Mouse (Mus musculus): ENCODE measurements around the gene Mpp6. TPM values are rescaled to one million over a fixed set of nuclear protein-coding genes. Genes with fewer than 3 reads are reported as not detected.

Mpp6 gene
- polyA plus RNA-seq, 1 experiment from 2014 or later = 65.6 TPM

DNA sequence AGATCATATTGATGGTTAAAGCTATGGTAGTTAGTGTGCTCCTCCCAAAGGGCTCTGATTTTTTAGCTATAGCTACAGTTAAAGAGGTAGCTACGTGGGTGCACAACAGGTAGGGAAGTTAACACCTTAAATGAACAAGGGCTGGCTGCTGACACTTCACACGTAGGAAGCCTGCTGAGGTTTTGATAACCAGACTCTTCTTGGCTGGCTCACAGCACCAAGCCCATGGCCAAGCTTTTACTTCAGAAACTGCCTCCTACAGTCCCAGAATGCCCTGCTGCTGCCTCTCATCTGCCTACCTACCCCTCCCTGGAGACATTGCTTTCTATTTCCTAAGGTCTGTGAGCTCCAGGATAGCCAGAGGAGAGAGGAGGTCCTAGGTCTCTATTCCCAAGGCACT, 127.9 kb downstream of the Mpp6 start:
- 69% methylated on average over 2 of the region's 2 CpGs for WGBS
- H3K27me3 ChIP-seq (replicated peaks; ENCODE audit: low read depth, poor library complexity, severe bottlenecking) = no peaks in the 10 kb centered on the region
- 0 out of 2 replicates have a peak, but pooled peaks cover 4% of the 10 kb centered on the region for H3K4me1 ChIP-seq
- no peak overlapping the region for H3K4me3 ChIP-seq
- H3K9me3 ChIP-seq = no peaks in the 10 kb centered on the region
- no peak overlapping the region for H3K27ac ChIP-seq (replicated peaks)
- DNase-seq (ENCODE audit: low spot score) = no peak
- H3K36me3 ChIP-seq (replicated peaks) = no peaks in the 10 kb centered on the region

DNA sequence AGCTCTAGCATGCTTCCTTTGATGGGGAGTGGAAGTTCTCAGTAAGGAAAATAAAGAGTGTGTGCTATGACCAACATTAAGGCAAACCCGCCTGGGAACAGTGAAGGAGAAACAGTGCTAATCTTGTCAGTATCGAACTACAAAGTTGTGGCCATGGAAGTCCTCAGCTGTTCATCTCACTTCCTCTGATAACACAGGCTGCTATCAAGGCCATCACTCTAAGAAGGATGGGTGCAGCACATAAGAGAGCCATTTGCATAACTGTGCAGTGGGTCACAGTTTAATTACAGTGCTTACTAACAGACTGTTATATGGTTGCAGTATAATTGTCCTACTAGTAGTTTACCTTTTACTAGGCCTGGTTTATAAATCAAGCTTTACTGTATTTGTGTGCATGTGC, 129.9 kb downstream of the Mpp6 start:
- Histone ChIP-seq H3K9me3 (no peaks in the 10 kb centered on the region), H3K27ac (replicated peaks) (no peak overlapping the region), H3K4me1 (0 out of 2 replicates have a peak, but pooled peaks cover 4% of the 10 kb centered on the region), H3K36me3 (replicated peaks) (no peaks in the 10 kb centered on the region), H3K4me3 (no peak overlapping the region), H3K27me3 (replicated peaks; ENCODE audit: low read depth, poor library complexity, severe bottlenecking) (no peaks in the 10 kb centered on the region)
- 92% methylated on average over 2 of the region's 2 CpGs for WGBS
- DNase-seq (ENCODE audit: low spot score) = no peak

DNA sequence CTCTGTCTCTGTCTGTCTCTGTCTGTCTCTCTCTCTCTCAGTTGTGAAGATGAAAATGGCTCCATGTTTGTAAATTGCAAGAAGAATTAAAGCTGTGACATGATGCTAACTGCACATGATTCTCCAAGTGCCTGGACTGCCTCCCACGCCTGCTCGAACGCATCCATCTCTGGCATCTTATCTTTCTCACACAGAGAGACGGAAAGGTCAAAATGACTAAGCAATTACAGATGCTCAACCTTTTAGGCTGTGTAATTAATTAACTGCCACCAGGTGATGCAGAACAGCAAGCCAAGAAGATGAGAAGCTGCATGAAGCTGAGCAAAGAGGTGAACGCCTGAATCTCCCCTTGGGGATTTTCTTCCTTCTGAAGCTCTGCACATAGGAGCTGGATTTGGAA, 130.4 kb downstream of the Mpp6 start:
- no peaks in the 10 kb centered on the region for H3K9me3 ChIP-seq
- H3K27me3 ChIP-seq (replicated peaks; ENCODE audit: low read depth, poor library complexity, severe bottlenecking) = no peaks in the 10 kb centered on the region
- H3K4me3 ChIP-seq = no peak overlapping the region
- H3K27ac ChIP-seq (replicated peaks) = no peak overlapping the region
- H3K4me1 ChIP-seq = 0 out of 2 replicates have a peak, but pooled peaks cover 4% of the 10 kb centered on the region
- no peaks in the 10 kb centered on the region for H3K36me3 ChIP-seq (replicated peaks)
- 62% methylated on average over 5 of the region's 5 CpGs for WGBS
- no peak for DNase-seq (ENCODE audit: low spot score)

- Histone ChIP-seq H3K27me3 (replicated peaks; ENCODE audit: low read depth, poor library complexity, severe bottlenecking) (no peaks in the 10 kb centered on the region), H3K4me1 (0 out of 2 replicates have a peak, but pooled peaks cover 4% of the 10 kb centered on the region), H3K4me3 (no peak overlapping the region), H3K36me3 (replicated peaks) (no peaks in the 10 kb centered on the region), H3K27ac (replicated peaks) (no peak overlapping the region), H3K9me3 (no peaks in the 10 kb centered on the region)
- DNase-seq (ENCODE audit: low spot score) = no peak
- 86% methylated on average over 4 of the region's 4 CpGs for WGBS
Observed at GRCm38 (mm10) chr6:50244126-50244525, 134.1 kb downstream of the Mpp6 start.

- no peak overlapping the region for H3K27ac ChIP-seq (replicated peaks)
- 78% methylated on average over 4 of the region's 4 CpGs for WGBS
- no peaks in the 10 kb centered on the region for H3K27me3 ChIP-seq (replicated peaks; ENCODE audit: low read depth, poor library complexity, severe bottlenecking)
- no peak for DNase-seq (ENCODE audit: low spot score)
- 0 out of 2 replicates have a peak, but pooled peaks cover 4% of the 10 kb centered on the region for H3K4me1 ChIP-seq
- no peaks in the 10 kb centered on the region for H3K36me3 ChIP-seq (replicated peaks)
- no peak overlapping the region for H3K4me3 ChIP-seq
- H3K9me3 ChIP-seq = no peaks in the 10 kb centered on the region
Observed at GRCm38 (mm10) chr6:50244967-50245366, 134.9 kb downstream of the Mpp6 start.

DNA sequence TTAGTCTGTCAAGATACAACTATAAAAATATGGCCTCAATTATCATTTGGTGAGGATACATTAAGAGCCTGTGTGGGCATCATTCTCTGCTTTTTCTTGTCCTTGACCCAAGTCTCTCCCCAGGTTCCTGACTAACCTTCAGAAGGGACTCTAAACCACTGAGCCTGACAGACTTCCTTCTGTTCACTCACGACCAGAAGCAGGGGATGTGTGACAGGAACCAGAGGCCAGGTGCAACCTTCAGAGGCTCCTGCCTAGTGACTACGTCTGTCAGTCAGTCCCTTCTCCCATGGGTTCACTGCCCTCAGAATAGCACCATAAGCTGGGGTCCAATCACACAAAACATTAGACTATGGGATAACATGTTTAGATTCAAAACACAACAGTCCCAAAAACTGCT, 137.3 kb downstream of the Mpp6 start:
- H3K4me3 ChIP-seq = no peak overlapping the region
- 86% methylated on average over 2 of the region's 2 CpGs for WGBS
- H3K27ac ChIP-seq (replicated peaks) = no peak overlapping the region
- H3K27me3 ChIP-seq (replicated peaks; ENCODE audit: low read depth, poor library complexity, severe bottlenecking) = no peaks in the 10 kb centered on the region
- DNase-seq (ENCODE audit: low spot score) = no peak
- H3K4me1 ChIP-seq = no peaks in the 10 kb centered on the region
- no peaks in the 10 kb centered on the region for H3K9me3 ChIP-seq
- no peaks in the 10 kb centered on the region for H3K36me3 ChIP-seq (replicated peaks)

DNA sequence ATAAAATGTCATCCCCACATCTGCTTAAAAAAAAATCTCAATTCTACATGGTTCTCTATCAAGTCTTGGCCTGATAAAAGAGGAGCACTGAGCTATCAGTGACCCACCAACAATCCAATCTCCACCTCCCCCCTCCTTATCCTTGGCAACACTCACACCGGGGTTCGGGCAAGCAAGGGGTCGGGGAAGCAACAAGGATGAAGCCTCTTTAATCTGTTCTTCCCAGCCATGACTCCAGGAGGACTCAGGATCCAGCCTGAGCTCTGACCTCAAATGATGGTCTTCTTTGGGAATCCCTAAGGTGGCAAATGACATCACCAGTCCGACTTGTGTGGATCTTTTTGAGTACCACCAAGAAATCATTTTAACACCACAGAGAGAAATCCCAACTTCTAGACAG, 137.8 kb downstream of the Mpp6 start:
- Histone ChIP-seq H3K4me1 (no peaks in the 10 kb centered on the region), H3K27ac (replicated peaks) (no peak overlapping the region), H3K9me3 (no peaks in the 10 kb centered on the region), H3K27me3 (replicated peaks; ENCODE audit: low read depth, poor library complexity, severe bottlenecking) (no peaks in the 10 kb centered on the region), H3K36me3 (replicated peaks) (no peaks in the 10 kb centered on the region), H3K4me3 (no peak overlapping the region)
- 91% methylated on average over 4 of the region's 4 CpGs for WGBS
- DNase-seq (ENCODE audit: low spot score) = no peak

Other genes with a start within 250 kb of the Mpp6 start
- 49.3 and 50.7 TPM in 2 replicates for gene Gsdme, start 153.6 kb downstream of the Mpp6 start, polyA plus RNA-seq (2016; fragmentation: Nextera tagmentation; extraction: Ambion mirVana)

Data from embryonic facial prominence, embryonic 10.5 days (tissue).